Mouse (Mus musculus): Measurements from ENCODE around the gene Igsf9.

The Igsf9 gene

GRCm38 (mm10) chr1:172481540-172482280 lies at the start of gene Igsf9:
Gene Igsf9, plus strand, starts transcription at chr1:172481788.
- DNase-seq (ENCODE audit: low spot score), result peak; percentile 96

- DNase-seq (ENCODE audit: low spot score), result no peak
Measured at GRCm38 (mm10) chr1:172431836-172432586, 49.6 kb upstream of the Igsf9 start.

- no peak for DNase-seq (ENCODE audit: low spot score)
Measured at GRCm38 (mm10) chr1:172432587-172432955, 49.0 kb upstream of the Igsf9 start.

GRCm38 (mm10) chr1:172433012-172433850 lies 48.4 kb upstream of the Igsf9 start:
- no peak for DNase-seq (ENCODE audit: low spot score)

- DNase-seq (ENCODE audit: low spot score), result no peak
Measured at GRCm38 (mm10) chr1:172433851-172434165, 47.8 kb upstream of the Igsf9 start.

GRCm38 (mm10) chr1:172436785-172437184 lies 44.8 kb upstream of the Igsf9 start:
- DNase-seq (ENCODE audit: low spot score), result no peak

- no peak for DNase-seq (ENCODE audit: low spot score)
Measured at GRCm38 (mm10) chr1:172438621-172439020, 43.0 kb upstream of the Igsf9 start.

GRCm38 (mm10) chr1:172440521-172440920 lies 41.1 kb upstream of the Igsf9 start:
- DNase-seq (ENCODE audit: low spot score), result no peak

GRCm38 (mm10) chr1:172441935-172442445 lies 39.6 kb upstream of the Igsf9 start:
- DNase-seq (ENCODE audit: low spot score), result no peak

- no peak for DNase-seq (ENCODE audit: low spot score)
Measured at GRCm38 (mm10) chr1:172450226-172450625, 31.4 kb upstream of the Igsf9 start.

- no peak for DNase-seq (ENCODE audit: low spot score)
Measured at GRCm38 (mm10) chr1:172450848-172451470, 30.6 kb upstream of the Igsf9 start.

GRCm38 (mm10) chr1:172452911-172453310 lies 28.7 kb upstream of the Igsf9 start:
- DNase-seq (ENCODE audit: low spot score), result no peak

GRCm38 (mm10) chr1:172453810-172454209 lies 27.8 kb upstream of the Igsf9 start:
- DNase-seq (ENCODE audit: low spot score), result no peak

- no peak for DNase-seq (ENCODE audit: low spot score)
Measured at GRCm38 (mm10) chr1:172455416-172455815, 26.2 kb upstream of the Igsf9 start.

GRCm38 (mm10) chr1:172456001-172456677 lies 25.4 kb upstream of the Igsf9 start:
- peak; percentile 12 for DNase-seq (ENCODE audit: low spot score)

GRCm38 (mm10) chr1:172457196-172457595 lies 24.4 kb upstream of the Igsf9 start:
- no peak for DNase-seq (ENCODE audit: low spot score)

- no peak for DNase-seq (ENCODE audit: low spot score)
Measured at GRCm38 (mm10) chr1:172458041-172458440, 23.5 kb upstream of the Igsf9 start.

- no peak for DNase-seq (ENCODE audit: low spot score)
Measured at GRCm38 (mm10) chr1:172461602-172462001, 20.0 kb upstream of the Igsf9 start.

- no peak for DNase-seq (ENCODE audit: low spot score)
Measured at GRCm38 (mm10) chr1:172462534-172462933, 19.1 kb upstream of the Igsf9 start.

GRCm38 (mm10) chr1:172463387-172464333 lies 17.9 kb upstream of the Igsf9 start:
- no peak for DNase-seq (ENCODE audit: low spot score)
